Mouse (Mus musculus) hindbrain, embryonic 16.5 days (tissue): ENCODE data around the gene S100a3. TPM values are rescaled to one million over a fixed set of nuclear protein-coding genes. Genes with fewer than 3 reads are reported as not detected.
A peak's percentile ranks its signal among the peaks of the same experiment; 100 is the strongest.

Experiments used
- ATAC-seq: fragments of 200-750 bp; cut with Nextera tagmentation; 2 replicates; pipeline ENCODE4 v1.8.0; 2017; ENCODE audit warnings: moderate TSS enrichment, moderate library complexity
- H3K27ac ChIP-seq: fragments of 300-500 bp; sonication (generic); 2 replicates; pipeline ENCODE4 v1.5.1; 2014; ENCODE audit warnings: low read depth, mild to moderate bottlenecking, control low read depth, low read length, moderate library complexity
- H3K27me3 ChIP-seq: fragments of 300-500 bp; sonication (generic); replicated peaks from 2 replicates; pipeline ENCODE4 v1.6.1; 2014; ENCODE audit warnings: low read length; ENCODE audit not compliant: control insufficient read depth, insufficient read depth
- H3K36me3 ChIP-seq: fragments of 300-500 bp; sonication (generic); 2 replicates; pipeline ENCODE4 v1.6.1; 2014; ENCODE audit warnings: mild to moderate bottlenecking, low read length, moderate library complexity, mixed read lengths; ENCODE audit not compliant: control insufficient read depth, insufficient read depth
- H3K4me1 ChIP-seq: fragments of 300-500 bp; sonication (generic); 2 replicates; pipeline ENCODE4 v1.6.1; 2014; ENCODE audit warnings: low read depth, low read length; ENCODE audit not compliant: control insufficient read depth, insufficient read depth
- H3K4me2 ChIP-seq: fragments of 300-500 bp; sonication (generic); 2 replicates; pipeline ENCODE4 v1.6.1; 2014; ENCODE audit warnings: mild to moderate bottlenecking, low read length, control low read depth, moderate library complexity
- H3K4me3 ChIP-seq: fragments of 300-500 bp; sonication (generic); 2 replicates; pipeline ENCODE4 v1.5.1; 2014; ENCODE audit warnings: mild to moderate bottlenecking, low read length, control low read depth, moderate library complexity
- H3K9ac ChIP-seq: fragments of 300-500 bp; sonication (generic); 2 replicates; pipeline ENCODE4 v1.6.1; 2014; ENCODE audit warnings: low read depth, mild to moderate bottlenecking, control low read depth, low read length, moderate library complexity
- H3K9me3 ChIP-seq: fragments of 300-500 bp; sonication (generic); 2 replicates; pipeline ENCODE4 v1.6.1; 2014; ENCODE audit warnings: mild to moderate bottlenecking, low read length, moderate library complexity; ENCODE audit not compliant: control insufficient read depth
- WGBS: fragments of 180-500 bp; shearing (Covaris S2); extraction: QIAGEN DNeasy Blood & Tissue Kit; methylation state at CpG from one replicate; pipeline ENCODE4 v1.1.7; 2014; 5-methylcytosine and 5-hydroxymethylcytosine counted together
- polyA plus RNA-seq: library from polyadenylated mRNA; unstranded; fragments of >200 nt; fragmentation: Nextera tagmentation; extraction: Ambion mirVana; gene quantifications from 2 replicates; pipeline ENCODE4 v1.2.1, GENCODE M21; 2015

S100a3 gene
- polyA plus RNA-seq, 1 experiment from 2014 or later: 1.0 TPM

GRCm38 (mm10) chr3:90623435-90624071 is 63.2 kb downstream of the S100a3 start:
- no peak overlapping the region for H3K9ac ChIP-seq
- H3K4me3 ChIP-seq: no peak overlapping the region
- peak; percentile 71 for ATAC-seq
- H3K36me3 ChIP-seq: no peaks in the 10 kb centered on the region
- H3K4me1 ChIP-seq: peaks cover 11% of the 10 kb centered on the region
- no peak overlapping the region for H3K4me2 ChIP-seq
- WGBS: 5% methylated on average over 2 of the region's 2 CpGs
- H3K9me3 ChIP-seq: no peaks in the 10 kb centered on the region
- H3K27ac ChIP-seq: no peak overlapping the region
- H3K27me3 ChIP-seq: no peaks in the 10 kb centered on the region

GRCm38 (mm10) chr3:90625496-90625895 is 65.1 kb downstream of the S100a3 start:
- Histone ChIP-seq H3K9me3 (no peaks in the 10 kb centered on the region), H3K27me3 (no peaks in the 10 kb centered on the region), H3K4me3 (no peak overlapping the region), H3K27ac (no peak overlapping the region), H3K4me2 (no peak overlapping the region), H3K4me1 (peaks cover 11% of the 10 kb centered on the region), H3K9ac (no peak overlapping the region), H3K36me3 (no peaks in the 10 kb centered on the region)
- WGBS: 73% methylated on average over 5 of the region's 5 CpGs
- no peak for ATAC-seq

DNA sequence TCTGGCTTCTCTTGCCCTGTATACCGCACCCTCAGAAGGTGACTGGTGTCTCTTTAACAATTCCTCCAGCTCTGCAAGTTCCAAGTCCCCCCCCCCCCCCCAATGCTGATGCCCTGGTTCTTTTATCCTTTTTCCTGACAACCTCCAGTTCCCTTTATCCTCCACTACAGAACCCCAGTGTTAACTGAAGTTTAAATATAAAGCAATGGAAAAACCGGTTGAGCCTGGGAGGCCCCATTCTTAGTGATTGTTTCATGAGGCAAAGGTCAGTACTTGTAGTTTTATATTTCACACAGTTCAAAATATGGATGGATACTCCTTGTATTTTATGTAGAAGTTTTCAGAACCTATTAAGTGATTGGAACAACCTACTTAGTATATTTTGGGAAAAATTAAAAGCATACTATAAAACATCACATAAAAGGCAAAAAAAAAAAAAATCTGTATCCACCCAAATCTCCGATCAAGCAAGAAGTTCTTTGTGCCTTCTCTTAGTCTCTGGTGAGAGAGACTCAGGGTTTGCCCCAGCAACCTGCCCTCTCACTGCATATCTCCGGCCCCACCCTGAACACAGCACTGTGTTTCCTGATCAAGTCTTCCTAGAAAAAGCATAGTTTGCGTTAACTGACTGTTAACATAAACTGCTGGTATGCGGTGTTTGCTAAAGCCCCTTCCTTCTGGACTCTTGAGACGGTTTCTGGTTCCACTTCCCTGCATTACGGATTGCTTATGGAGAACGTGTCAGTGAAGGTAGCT is 66.1 kb downstream of the S100a3 start:
- ATAC-seq: no peak
- no peaks in the 10 kb centered on the region for H3K9me3 ChIP-seq
- no peak overlapping the region for H3K4me3 ChIP-seq
- H3K4me2 ChIP-seq: no peak overlapping the region
- H3K36me3 ChIP-seq: no peaks in the 10 kb centered on the region
- H3K4me1 ChIP-seq: peaks cover 11% of the 10 kb centered on the region
- no peak overlapping the region for H3K27ac ChIP-seq
- no peaks in the 10 kb centered on the region for H3K27me3 ChIP-seq
- WGBS: 81% methylated on average over 9 of the region's 9 CpGs
- H3K9ac ChIP-seq: no peak overlapping the region

DNA sequence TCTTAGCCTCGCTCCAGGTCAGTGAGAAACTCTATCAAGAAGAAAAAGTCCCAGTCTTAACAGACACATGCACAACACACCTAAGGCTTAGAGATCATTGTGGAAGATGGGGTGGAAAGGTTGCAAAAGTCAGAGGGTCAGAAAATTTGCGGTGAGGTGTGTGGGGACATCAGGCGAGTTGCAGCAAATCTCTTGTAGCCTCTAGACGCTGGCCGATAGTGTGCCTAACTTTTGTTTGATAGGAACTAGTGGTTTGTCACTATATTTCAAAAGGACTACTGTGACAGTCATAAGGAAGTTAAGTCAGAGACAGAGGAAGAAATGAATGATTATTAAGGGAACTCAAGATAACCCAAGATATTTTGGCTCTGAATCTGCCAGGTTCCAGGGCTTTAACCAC is 67.0 kb downstream of the S100a3 start:
- H3K4me3 ChIP-seq: no peak overlapping the region
- 98% methylated on average over 5 of the region's 5 CpGs for WGBS
- H3K27me3 ChIP-seq: no peaks in the 10 kb centered on the region
- H3K4me1 ChIP-seq: peaks cover 11% of the 10 kb centered on the region
- no peak overlapping the region for H3K27ac ChIP-seq
- no peak overlapping the region for H3K4me2 ChIP-seq
- no peak overlapping the region for H3K9ac ChIP-seq
- no peak for ATAC-seq
- H3K9me3 ChIP-seq: no peaks in the 10 kb centered on the region
- H3K36me3 ChIP-seq: no peaks in the 10 kb centered on the region

DNA sequence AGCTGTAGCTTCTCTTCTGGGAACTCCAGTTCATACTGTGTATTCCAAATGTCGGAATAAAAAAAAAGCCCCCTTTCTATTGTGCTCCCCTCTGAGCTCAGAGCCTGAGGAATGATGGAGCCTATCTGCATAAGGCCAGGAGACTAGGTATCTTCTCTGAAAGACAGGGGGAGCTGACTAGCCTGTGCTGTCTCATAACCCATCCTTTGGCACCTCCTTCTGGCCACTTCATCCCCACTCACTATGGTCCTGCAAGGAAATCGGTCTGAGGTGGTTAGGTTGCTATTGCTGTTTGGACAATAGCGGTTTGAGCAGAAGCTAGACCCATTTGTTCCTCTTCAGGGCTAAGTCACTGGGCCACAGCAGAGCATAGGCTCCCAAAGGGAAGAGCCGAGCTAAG is 67.4 kb downstream of the S100a3 start:
- Histone ChIP-seq H3K4me2 (no peak overlapping the region), H3K4me1 (peaks cover 11% of the 10 kb centered on the region), H3K36me3 (no peaks in the 10 kb centered on the region), H3K9me3 (no peaks in the 10 kb centered on the region), H3K27me3 (no peaks in the 10 kb centered on the region), H3K4me3 (no peak overlapping the region), H3K9ac (no peak overlapping the region), H3K27ac (no peak overlapping the region)
- 0 out of 2 replicates have a peak, but pooled peaks have one; percentile 48 for ATAC-seq
- 69% methylated on average over 4 of the region's 4 CpGs for WGBS

DNA sequence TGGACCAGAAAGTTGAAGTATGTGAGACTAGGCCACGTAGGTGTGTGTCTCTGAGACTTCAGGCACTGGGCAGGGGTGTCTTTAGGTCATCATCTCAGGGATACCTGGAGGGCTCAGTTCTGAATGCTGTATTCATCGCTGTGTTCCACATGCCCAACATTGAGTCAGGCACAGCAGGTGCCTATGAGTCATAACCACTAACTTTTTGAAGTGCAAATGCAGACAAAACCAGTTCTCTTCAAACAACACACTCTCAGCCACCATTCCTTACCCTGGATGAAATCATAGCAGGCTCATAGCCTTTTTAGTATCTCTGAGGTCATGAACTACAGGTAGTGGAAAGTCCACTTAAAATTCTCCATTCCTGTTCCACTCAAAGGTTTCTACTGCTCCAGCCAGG is 68.9 kb downstream of the S100a3 start:
- no peak for ATAC-seq
- no peaks in the 10 kb centered on the region for H3K4me1 ChIP-seq
- no peaks in the 10 kb centered on the region for H3K27me3 ChIP-seq
- no peak overlapping the region for H3K4me2 ChIP-seq
- no peak overlapping the region for H3K27ac ChIP-seq
- no peaks in the 10 kb centered on the region for H3K36me3 ChIP-seq
- no peak overlapping the region for H3K4me3 ChIP-seq
- H3K9me3 ChIP-seq: no peaks in the 10 kb centered on the region
- WGBS: 88% methylated on average over 2 of the region's 2 CpGs
- no peak overlapping the region for H3K9ac ChIP-seq

DNA sequence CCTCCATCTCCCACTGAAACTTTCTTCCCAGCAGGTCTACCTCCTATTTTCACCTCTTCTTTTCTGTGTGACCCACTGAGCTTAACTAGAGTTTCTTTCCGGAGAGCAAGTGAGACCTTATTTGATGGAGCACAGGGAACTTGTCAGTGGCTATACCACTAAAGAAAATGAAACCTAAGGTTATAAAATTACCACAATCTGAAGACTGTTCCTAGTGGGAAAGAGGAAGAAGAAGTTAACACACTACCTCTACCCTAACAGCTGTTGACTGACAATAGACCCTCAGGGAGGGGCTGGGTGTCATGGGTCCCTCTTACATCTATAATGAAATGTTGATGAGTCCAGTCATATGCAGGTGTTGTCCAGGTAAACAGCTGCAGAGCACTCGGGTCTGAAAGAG is 71.6 kb downstream of the S100a3 start:
- no peak for ATAC-seq
- Histone ChIP-seq H3K4me2 (no peak overlapping the region), H3K4me3 (no peak overlapping the region), H3K9ac (no peak overlapping the region), H3K36me3 (no peaks in the 10 kb centered on the region), H3K27ac (no peak overlapping the region), H3K4me1 (no peaks in the 10 kb centered on the region), H3K27me3 (no peaks in the 10 kb centered on the region), H3K9me3 (no peaks in the 10 kb centered on the region)
- WGBS: 89% methylated on average over 2 of the region's 2 CpGs

DNA sequence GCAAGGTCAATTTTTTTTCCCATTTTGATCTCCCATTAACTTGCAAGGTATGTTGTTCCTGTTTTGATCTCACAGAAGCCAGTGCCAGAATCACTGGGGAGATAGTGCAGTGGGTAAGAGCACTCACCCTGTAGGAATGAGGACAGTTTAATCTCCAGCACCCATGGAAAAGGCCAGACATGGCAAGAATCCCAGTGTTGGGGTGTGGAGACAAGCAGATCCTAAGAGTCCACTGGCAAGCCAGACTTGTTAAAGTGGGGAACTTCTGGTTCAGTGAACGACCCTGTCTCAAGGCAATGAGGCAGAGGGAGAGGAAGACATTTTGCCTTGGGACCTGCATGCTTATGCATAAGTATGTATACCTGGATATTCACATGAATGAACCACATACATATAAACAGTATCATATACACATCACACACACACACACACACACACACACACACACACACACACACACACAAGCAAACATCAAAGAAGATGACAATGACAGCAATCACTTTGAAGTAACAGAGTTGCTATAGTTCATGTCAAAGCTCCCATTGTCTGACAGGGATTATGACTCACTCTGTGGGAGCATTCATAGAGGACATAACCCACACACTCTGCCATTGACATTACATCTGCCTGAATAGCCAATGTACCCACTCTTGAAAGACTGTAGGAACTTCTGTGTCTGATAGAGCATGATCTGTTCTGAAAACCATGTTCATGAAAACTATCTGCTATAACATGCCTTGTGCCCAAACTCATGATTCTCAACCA is 78.3 kb downstream of the S100a3 start:
- WGBS: 79% methylated on average over 1 of the region's 1 CpGs

DNA sequence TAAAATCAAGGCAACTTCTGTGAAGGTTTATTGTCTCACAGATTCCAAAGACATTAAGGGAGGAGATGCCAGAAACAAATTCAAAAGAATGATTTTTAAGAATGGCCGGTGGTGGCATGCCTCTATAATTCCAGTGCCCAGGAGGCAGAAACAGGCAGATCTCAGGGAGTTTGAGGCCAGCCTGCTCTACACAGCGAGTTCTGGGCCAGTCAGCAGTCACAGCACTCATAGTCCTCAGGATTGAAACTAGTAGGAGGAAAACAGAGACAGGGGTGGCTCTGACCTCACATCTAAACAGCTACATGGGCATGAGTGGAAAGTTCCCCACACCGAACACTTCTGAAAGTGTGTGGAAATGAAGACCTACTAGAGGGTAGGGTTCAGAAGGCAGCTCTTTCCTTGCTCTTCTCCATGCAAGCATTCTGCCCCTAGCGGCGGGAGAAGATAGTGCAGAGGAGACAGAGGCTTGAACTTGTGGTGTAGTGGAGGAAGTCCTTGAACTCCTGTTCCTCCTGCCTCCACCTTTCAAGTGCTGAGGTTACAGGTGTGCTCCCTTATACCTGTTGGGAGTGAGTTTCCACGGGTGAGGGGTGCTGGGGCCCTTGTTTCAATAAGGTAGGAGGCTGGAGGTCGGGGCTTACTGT is 79.3 kb downstream of the S100a3 start:
- H3K9me3 ChIP-seq: no peaks in the 10 kb centered on the region
- H3K4me3 ChIP-seq: no peak overlapping the region
- H3K9ac ChIP-seq: no peak overlapping the region
- no peak overlapping the region for H3K4me2 ChIP-seq
- WGBS: 55% methylated on average over 7 of the region's 7 CpGs
- H3K4me1 ChIP-seq: no peaks in the 10 kb centered on the region
- ATAC-seq: no peak
- H3K27me3 ChIP-seq: no peaks in the 10 kb centered on the region
- H3K27ac ChIP-seq: no peak overlapping the region
- no peaks in the 10 kb centered on the region for H3K36me3 ChIP-seq

More for the DNA sequence above, 78.3 kb downstream of the S100a3 start:
- H3K27me3 ChIP-seq: no peaks in the 10 kb centered on the region
- no peak overlapping the region for H3K27ac ChIP-seq
- no peak for ATAC-seq
- no peaks in the 10 kb centered on the region for H3K9me3 ChIP-seq
- no peak overlapping the region for H3K4me3 ChIP-seq
- H3K4me1 ChIP-seq: no peaks in the 10 kb centered on the region
- no peak overlapping the region for H3K4me2 ChIP-seq
- H3K36me3 ChIP-seq: no peaks in the 10 kb centered on the region
- H3K9ac ChIP-seq: no peak overlapping the region
